Mouse (Mus musculus) limb, embryonic 14.5 days (tissue): ENCODE results near the gene Cant1. TPM values are rescaled to one million over a fixed set of nuclear protein-coding genes. Genes with fewer than 3 reads are reported as not detected.

Source experiments
- ATAC-seq: fragments of 200-750 bp; cut with Nextera tagmentation; 2 replicates; pipeline ENCODE4 v1.8.0; 2017; ENCODE audit warnings: low read depth, moderate number of reproducible peaks, moderate TSS enrichment; ENCODE audit not compliant: low FRiP score
- DNase-seq: peaks from one replicate; pipeline ENCODE4 v3.0.0-alpha.2; 2015; ENCODE audit warnings: low spot score
- H3K27ac ChIP-seq: fragments of 300-500 bp; sonication (generic); replicated peaks from 2 replicates; pipeline ENCODE4 v1.5.1; 2014; ENCODE audit warnings: low read depth, mild to moderate bottlenecking, low read length, moderate library complexity, mixed read lengths
- H3K27me3 ChIP-seq: fragments of 300-500 bp; sonication (generic); 2 replicates; pipeline ENCODE4 v1.6.1; 2014; ENCODE audit warnings: low read length, mixed read lengths; ENCODE audit not compliant: control insufficient read depth, insufficient read depth
- H3K36me3 ChIP-seq: fragments of 300-500 bp; sonication (generic); 2 replicates; pipeline ENCODE4 v1.6.1; 2014; ENCODE audit warnings: mild to moderate bottlenecking, low read length, moderate library complexity, mixed read lengths; ENCODE audit not compliant: control insufficient read depth, insufficient read depth
- H3K4me1 ChIP-seq: fragments of 300-500 bp; sonication (generic); 2 replicates; pipeline ENCODE4 v1.6.1; 2014; ENCODE audit warnings: antibody characterized with exemption, low read length, mixed read lengths; ENCODE audit not compliant: control insufficient read depth, insufficient read depth
- H3K4me2 ChIP-seq: fragments of 300-500 bp; sonication (generic); replicated peaks from 2 replicates; pipeline ENCODE4 v1.6.1; 2014; ENCODE audit warnings: low read depth, mild to moderate bottlenecking, low read length, moderate library complexity; ENCODE audit not compliant: severe bottlenecking
- H3K4me3 ChIP-seq: fragments of 300-500 bp; sonication (generic); replicated peaks from 2 replicates; pipeline ENCODE4 v1.5.1; 2014; ENCODE audit warnings: low read length
- H3K9ac ChIP-seq: fragments of 300-500 bp; sonication (generic); 2 replicates; pipeline ENCODE4 v1.6.1; 2014; ENCODE audit warnings: mild to moderate bottlenecking, low read depth, low read length, moderate library complexity; ENCODE audit not compliant: severe bottlenecking
- H3K9me3 ChIP-seq: fragments of 300-500 bp; sonication (generic); 2 replicates; pipeline ENCODE4 v1.6.1; 2016; ENCODE audit warnings: low read length; ENCODE audit not compliant: control insufficient read depth
- POLR2A ChIP-seq: fragments of 200-500 bp; IDR thresholded peaks from 2 replicates; pipeline ENCODE4 v1.8.0; 2012; ENCODE audit warnings: inconsistent platforms, mild to moderate bottlenecking, moderate library complexity, borderline replicate concordance; ENCODE audit not compliant: insufficient read depth, insufficient read length; ENCODE audit errors: extremely low read depth
- WGBS: fragments of 180-500 bp; shearing (Covaris S2); extraction: QIAGEN DNeasy Blood & Tissue Kit; methylation state at CpG from one replicate; pipeline ENCODE4 v1.1.7; 2014; 5-methylcytosine and 5-hydroxymethylcytosine counted together
- polyA plus RNA-seq, 2 experiments: library from polyadenylated mRNA; depleted of rRNA in 1 of 2; stranded (reverse) in 1 of 2; unstranded in 1 of 2; fragments of >200 nt; fragmentation: Nextera tagmentation in 1 of 2; extraction: Ambion mirVana in 1 of 2; gene quantifications; 2 replicates each; pipeline versions ENCODE4 v1.2.1 to v1.2.3; 2012 to 2014

Gene Cant1
- polyA plus RNA-seq, 2 experiments = 29.3 to 47.7 TPM

DNA sequence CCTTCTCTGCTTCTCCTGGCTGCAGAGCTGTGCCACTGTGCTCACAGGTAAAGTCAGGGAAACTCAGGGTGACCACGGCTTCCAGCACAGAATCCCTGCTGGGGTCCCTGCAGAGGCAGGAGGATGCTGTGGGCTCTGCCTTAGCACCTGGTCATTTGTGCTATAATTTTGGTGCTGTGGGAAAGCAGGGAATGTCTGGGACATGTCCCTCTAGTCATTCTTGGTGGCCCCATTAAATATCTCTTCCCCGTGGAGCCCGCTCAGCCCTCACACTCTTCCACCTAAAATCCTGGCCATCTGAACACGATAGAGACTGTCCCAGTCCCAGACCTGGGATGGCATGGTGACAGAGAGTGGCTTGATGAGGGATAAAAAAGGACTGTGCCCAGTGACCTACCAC, 54.9 kb downstream of the Cant1 start:
- peaks cover 52% of the 10 kb centered on the region for H3K4me1 ChIP-seq
- H3K4me3 ChIP-seq = no peak overlapping the region
- no peaks in the 10 kb centered on the region for H3K27me3 ChIP-seq
- no peak for TF ChIP-seq POLR2A
- no peak overlapping the region for H3K9ac ChIP-seq
- H3K36me3 ChIP-seq = no peaks in the 10 kb centered on the region
- H3K9me3 ChIP-seq = no peaks in the 10 kb centered on the region
- no peak for ATAC-seq
- 81% methylated on average over 4 of the region's 4 CpGs for WGBS
- DNase-seq = no peak
- no peak overlapping the region for H3K4me2 ChIP-seq
- H3K27ac ChIP-seq = peak overlapping the region; percentile 77; the same call in 1 of the 2 replicates

DNA sequence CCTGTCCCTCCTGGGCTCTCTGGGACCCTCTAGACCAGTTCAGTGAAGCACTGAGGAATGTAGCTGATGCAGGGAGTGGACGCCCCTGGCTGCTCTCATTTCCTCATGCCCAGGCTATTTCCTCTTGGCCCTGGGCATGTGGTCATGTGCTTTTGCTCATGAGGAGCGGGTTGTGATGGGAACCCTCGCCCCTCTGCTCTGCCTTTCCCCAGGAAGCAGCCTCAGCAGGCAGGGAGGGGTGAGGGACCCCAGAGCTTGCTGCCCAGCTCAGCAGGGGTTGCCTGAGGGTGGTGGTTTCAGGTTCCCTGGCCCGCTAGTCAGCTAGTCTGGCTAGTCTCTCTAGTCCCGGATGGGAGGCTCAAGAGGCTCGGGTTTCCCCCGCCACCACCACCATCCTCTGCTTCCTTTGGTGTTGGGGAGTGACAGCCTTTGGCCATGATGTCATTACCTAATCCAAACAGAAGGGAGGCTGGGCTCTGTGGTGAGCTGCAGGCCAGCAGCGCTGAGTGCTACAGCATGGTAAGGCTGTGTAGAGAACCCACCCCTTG, 55.8 kb downstream of the Cant1 start:
- H3K27ac ChIP-seq = peak overlapping the region; percentile 77
- peak; percentile 74 for DNase-seq
- no peak for TF ChIP-seq POLR2A
- no peak overlapping the region for H3K4me3 ChIP-seq
- no peaks in the 10 kb centered on the region for H3K36me3 ChIP-seq
- WGBS = 3% methylated on average over 8 of the region's 8 CpGs
- H3K9ac ChIP-seq = peak overlapping the region; percentile 41
- H3K9me3 ChIP-seq = no peaks in the 10 kb centered on the region
- H3K4me2 ChIP-seq = peak overlapping the region; percentile 25; the same call in 1 of the 2 replicates
- peaks cover 52% of the 10 kb centered on the region for H3K4me1 ChIP-seq
- H3K27me3 ChIP-seq = no peaks in the 10 kb centered on the region
- ATAC-seq = peak; percentile 83

GRCm38 (mm10) chr11:118362501-118362900, 56.4 kb downstream of the Cant1 start:
- peaks cover 52% of the 10 kb centered on the region for H3K4me1 ChIP-seq
- peak overlapping the region; percentile 25; the same call in 1 of the 2 replicates for H3K4me2 ChIP-seq
- DNase-seq = no peak
- peak overlapping the region; percentile 41 for H3K9ac ChIP-seq
- H3K36me3 ChIP-seq = no peaks in the 10 kb centered on the region
- ATAC-seq = no peak
- no peak for TF ChIP-seq POLR2A
- no peaks in the 10 kb centered on the region for H3K9me3 ChIP-seq
- peak overlapping the region; percentile 77 for H3K27ac ChIP-seq
- no peak overlapping the region for H3K4me3 ChIP-seq
- 73% methylated on average over 1 of the region's 1 CpGs for WGBS
- H3K27me3 ChIP-seq = no peaks in the 10 kb centered on the region

GRCm38 (mm10) chr11:118360907-118361341, 58.0 kb downstream of the Cant1 start:
- no peak for ATAC-seq
- DNase-seq = no peak
- WGBS = 49% methylated on average over 10 of the region's 10 CpGs
- TF ChIP-seq POLR2A = no peak
- H3K4me1 ChIP-seq = peaks cover 51% of the 10 kb centered on the region
- no peak overlapping the region for H3K4me2 ChIP-seq
- H3K9me3 ChIP-seq = no peaks in the 10 kb centered on the region
- no peak overlapping the region for H3K9ac ChIP-seq
- H3K27me3 ChIP-seq = no peaks in the 10 kb centered on the region
- H3K36me3 ChIP-seq = no peaks in the 10 kb centered on the region
- H3K27ac ChIP-seq = no peak overlapping the region
- H3K4me3 ChIP-seq = no peak overlapping the region

GRCm38 (mm10) chr11:118360491-118360890, 58.4 kb downstream of the Cant1 start:
- WGBS = 74% methylated on average over 7 of the region's 7 CpGs
- H3K4me1 ChIP-seq = peaks cover 51% of the 10 kb centered on the region

More at GRCm38 (mm10) chr11:118360491-118360890, 58.4 kb downstream of the Cant1 start:
- no peak overlapping the region for H3K4me2 ChIP-seq
- no peaks in the 10 kb centered on the region for H3K36me3 ChIP-seq
- DNase-seq (no peak), ATAC-seq (no peak)
- no peaks in the 10 kb centered on the region for H3K9me3 ChIP-seq
- no peaks in the 10 kb centered on the region for H3K27me3 ChIP-seq
- H3K4me3 ChIP-seq = no peak overlapping the region
- H3K27ac ChIP-seq = no peak overlapping the region
- no peak for TF ChIP-seq POLR2A
- H3K9ac ChIP-seq = no peak overlapping the region

Other genes starting within 250 kb of the Cant1 start
- 22.3 and 22.4 TPM in 2 replicates for gene Cyth1, start 170.5 kb downstream of the Cant1 start, polyA plus RNA-seq (2012; rRNA removed)
- 13.1 and 13.5 TPM in 2 replicates for gene Cyth1, start 170.5 kb downstream of the Cant1 start, polyA plus RNA-seq (2014; fragmentation: Nextera tagmentation; extraction: Ambion mirVana)
- 24.3 and 29.7 TPM in 2 replicates for gene Usp36, start 128.8 kb downstream of the Cant1 start, polyA plus RNA-seq (2012; rRNA removed)
- gene Usp36, start 128.8 kb downstream of the Cant1 start, polyA plus RNA-seq (2014; fragmentation: Nextera tagmentation; extraction: Ambion mirVana) = 17.7 and 19.5 TPM in 2 replicates
- 0.69 and 0.85 TPM in 2 replicates for gene Cep295nl, start 76.6 kb downstream of the Cant1 start, polyA plus RNA-seq (2012; rRNA removed)
- gene Cep295nl, start 76.6 kb downstream of the Cant1 start, polyA plus RNA-seq (2014; fragmentation: Nextera tagmentation; extraction: Ambion mirVana) = 1.3 and 1.6 TPM in 2 replicates
- gene Timp2, start 63.3 kb downstream of the Cant1 start, polyA plus RNA-seq (2012; rRNA removed) = 175 and 202 TPM in 2 replicates
- 202 and 223 TPM in 2 replicates for gene Timp2, start 63.3 kb downstream of the Cant1 start, polyA plus RNA-seq (2014; fragmentation: Nextera tagmentation; extraction: Ambion mirVana)
- gene Lgals3bp, start 17.0 kb downstream of the Cant1 start, polyA plus RNA-seq (2012; rRNA removed) = 13.7 and 19.7 TPM in 2 replicates
- gene Lgals3bp, start 17.0 kb downstream of the Cant1 start, polyA plus RNA-seq (2014; fragmentation: Nextera tagmentation; extraction: Ambion mirVana) = 8.2 and 8.7 TPM in 2 replicates
- gene C1qtnf1, start 9.1 kb upstream of the Cant1 start, polyA plus RNA-seq (2012; rRNA removed) = 12.5 and 16.0 TPM in 2 replicates
- gene C1qtnf1, start 9.1 kb upstream of the Cant1 start, polyA plus RNA-seq (2014; fragmentation: Nextera tagmentation; extraction: Ambion mirVana) = 10.3 and 12.4 TPM in 2 replicates
- gene Engase, start 57.7 kb upstream of the Cant1 start, polyA plus RNA-seq (2012; rRNA removed) = 7.9 and 9.6 TPM in 2 replicates
- 4.5 and 7.9 TPM in 2 replicates for gene Engase, start 57.7 kb upstream of the Cant1 start, polyA plus RNA-seq (2014; fragmentation: Nextera tagmentation; extraction: Ambion mirVana)